Mouse (Mus musculus): ENCODE measurements around the gene Gm10190.
"Not testable (repeated sequence)": the region's sequence is repeated elsewhere in the genome, so short reads cannot be mapped to it uniquely, and the experiment has no call there.

Gene Gm10190

DNA sequence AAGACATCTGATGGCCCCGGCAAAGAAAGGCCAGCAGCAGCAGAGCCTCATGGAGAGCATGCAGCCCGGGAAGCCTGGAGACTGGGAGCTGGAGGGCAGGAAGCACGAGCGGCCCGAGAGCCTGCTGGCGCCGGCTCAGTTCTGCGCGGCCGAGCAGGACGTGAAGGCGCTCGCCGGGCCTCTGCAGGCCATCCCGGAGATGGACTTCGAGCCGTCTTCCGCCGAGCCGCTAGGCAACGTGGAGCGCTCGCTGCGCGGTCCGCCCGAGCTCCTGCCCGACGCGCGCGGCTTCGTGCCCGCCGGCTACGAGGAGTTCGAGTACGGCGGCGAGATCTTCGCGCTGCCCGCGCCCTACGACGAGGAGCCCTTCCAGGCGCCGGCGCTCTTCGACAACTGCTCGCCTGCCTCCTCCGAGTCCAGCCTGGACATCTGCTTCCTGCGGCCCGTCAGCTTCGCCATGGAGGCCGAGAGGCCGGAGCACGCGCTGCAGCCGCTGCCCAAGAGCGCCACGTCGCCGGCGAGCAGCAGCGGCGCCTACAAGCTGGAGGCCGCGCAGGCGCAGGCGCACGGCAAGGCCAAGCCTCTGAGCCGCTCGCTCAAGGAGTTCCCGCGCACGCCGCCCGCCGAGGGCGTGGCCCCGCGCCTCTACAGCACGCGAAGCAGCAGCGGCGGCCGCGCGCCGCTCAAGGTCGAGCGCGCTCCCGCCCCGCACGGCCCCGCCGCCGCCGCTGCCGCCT lies at the start of gene Gm10190:
Gm10190 (minus strand) TSS at position 553 of the 737 bp plus-strand sequence.
- peak; percentile 86 for DNase-seq

DNA sequence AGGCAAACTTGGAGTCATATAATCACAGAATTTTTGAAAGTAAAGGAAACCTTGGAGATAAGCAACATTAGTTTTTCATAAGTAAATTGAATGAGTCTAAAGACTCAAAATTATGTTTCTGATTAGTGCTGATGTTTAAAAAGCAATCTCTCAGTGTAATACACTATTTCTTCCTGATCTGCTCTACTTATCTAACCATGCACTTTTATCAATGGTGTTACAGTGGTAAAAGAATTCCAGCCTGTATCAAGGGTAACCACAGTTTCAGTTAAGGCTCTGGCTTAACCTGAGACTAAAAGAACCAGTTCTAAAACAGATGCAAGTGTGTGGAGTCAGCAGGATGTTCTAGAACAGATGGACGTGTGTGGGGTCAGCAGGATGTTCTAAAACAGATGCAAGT lies 47.7 kb upstream of the Gm10190 start:
- no peak for DNase-seq

DNA sequence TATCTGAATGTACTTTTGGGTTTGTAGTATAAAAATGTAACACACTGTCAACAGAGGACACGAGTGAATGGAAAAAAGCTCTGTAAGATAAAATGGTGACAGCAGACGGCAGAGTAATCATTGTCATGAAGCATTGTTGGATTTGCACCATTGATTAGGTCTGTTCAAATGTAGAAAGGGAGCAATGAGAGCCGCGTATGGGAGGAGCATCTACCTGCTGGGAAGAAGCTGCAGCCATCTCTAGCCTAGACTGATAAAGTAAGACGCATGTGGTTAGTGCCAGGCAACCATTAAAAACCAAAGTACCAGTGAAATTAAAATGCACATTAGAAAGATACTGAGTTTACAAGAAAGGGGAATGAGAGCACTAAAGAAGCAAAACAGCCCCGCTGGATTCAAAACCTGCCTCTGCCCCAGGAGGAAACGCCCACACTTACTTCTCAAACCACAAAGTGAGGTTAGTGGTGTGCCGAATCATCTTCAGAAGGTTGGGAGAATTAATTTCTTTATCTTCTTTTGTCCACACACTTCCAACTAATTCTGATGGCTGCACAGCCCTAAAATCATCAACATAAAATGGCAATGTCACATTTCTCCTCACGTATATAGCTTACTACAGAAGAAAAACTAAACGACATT lies 45.4 kb upstream of the Gm10190 start:
- no peak for DNase-seq

- no peak for DNase-seq
Measured at GRCm38 (mm10) chr17:80411182-80411581, 37.8 kb upstream of the Gm10190 start.

DNA sequence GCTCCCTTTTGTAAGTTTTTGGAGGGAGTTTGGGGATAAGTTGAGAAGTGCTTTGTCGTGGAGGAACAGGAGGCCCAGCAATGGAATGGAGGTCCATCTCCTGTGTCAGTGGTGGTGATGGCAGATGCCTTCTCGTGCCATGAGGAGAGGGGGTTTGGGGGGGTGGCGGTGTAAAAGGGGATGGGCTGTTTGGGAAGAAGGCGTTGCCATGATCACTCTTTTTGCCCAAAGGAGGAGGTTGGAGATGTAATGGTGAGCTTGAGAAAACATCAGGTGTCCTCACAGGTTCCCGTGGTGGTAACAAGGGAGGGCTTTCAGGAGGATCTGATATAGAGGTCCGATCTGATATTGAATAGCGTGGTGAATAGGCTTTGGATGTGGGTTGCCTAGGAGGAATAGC lies 24.9 kb upstream of the Gm10190 start:
- DNase-seq, result no peak

- peak; percentile 37 for DNase-seq
Measured at GRCm38 (mm10) chr17:80391423-80392403, 18.4 kb upstream of the Gm10190 start.

DNA sequence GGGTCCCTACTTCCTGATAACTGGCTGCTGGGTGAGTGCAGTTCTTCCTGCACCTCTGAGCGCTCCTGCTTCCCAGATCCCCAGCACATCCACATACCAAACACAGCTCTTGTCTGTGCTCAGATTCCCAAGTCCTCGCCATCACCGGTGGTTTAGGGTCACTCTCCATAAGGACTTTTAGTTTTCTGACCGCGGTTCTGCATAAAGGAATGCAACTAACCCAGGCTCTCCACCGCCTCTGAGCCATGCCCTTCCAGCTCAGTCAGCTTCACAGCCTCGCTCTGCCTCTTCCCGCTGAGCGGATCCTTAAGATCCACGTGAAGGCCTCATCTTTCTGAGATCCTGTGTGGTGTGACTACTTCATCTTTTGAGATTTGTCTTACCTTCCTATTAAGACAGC lies 16.7 kb upstream of the Gm10190 start:
- no peak for DNase-seq

DNA sequence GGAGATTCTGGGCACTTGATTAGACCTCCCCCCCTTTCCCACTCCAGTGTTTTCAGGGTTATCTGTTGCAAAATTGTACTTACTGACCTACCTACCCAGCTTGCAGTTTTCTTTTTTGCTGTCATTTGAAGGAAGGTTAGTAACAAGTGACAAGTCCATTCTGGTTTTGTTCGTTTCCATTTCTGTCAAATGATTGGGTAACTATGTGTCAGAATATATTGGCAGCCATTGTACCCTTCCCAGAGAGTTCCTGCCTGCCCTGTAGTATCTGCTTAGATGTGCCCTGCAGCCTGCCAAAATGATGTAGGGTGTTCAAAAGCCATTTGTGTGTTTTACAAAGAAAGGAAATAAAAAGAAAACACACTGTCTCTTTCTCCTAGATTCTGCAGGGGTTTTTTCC lies 12.3 kb upstream of the Gm10190 start:
- no peak for DNase-seq

- DNase-seq, result not testable (repeated sequence)
Measured at GRCm38 (mm10) chr17:80378386-80378785, 5.0 kb upstream of the Gm10190 start.

GRCm38 (mm10) chr17:80373726-80374096 lies 370 bp upstream of the Gm10190 start:
- no peak for DNase-seq

GRCm38 (mm10) chr17:80368606-80369005 lies 4.7 kb downstream of the Gm10190 start:
- DNase-seq, result no peak

DNA sequence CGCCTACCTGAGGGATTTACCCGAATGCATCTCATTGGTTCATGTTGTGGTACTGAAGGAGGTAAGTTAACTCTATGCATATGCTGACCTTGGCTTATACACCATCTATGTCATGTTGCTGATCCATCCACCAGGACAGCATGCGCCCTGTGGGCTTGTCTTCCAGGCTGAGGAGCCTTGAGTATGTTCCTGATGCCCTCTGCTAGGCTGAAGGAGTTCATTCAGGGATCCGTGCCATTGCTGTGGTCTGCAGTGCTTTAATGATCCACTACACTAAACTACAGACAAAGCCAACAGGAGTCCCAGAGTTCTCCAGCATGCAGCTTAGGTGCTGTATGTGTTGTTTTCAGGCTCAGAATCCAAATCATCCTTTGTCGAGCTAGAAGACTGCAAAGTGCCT lies 6.1 kb downstream of the Gm10190 start:
- no peak for DNase-seq

DNA sequence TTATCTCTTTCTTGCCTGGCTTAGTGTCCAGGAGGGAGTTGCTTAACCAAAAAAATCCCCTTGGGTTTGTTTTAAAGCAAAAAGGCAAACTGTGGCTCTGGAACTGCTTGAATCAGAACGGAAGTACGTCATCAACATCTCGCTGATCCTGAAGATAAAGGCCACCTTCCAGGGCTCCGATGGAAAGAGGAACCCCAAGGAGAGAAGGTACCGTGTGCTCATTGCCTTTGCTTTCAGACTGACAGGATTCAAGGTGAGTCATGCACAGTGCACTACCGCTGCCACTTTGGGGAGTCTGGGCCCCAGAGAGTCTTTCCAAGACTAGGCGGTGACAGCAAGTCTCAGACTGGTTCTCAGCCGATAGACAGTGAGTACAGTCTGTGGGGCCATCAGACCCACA lies 13.1 kb downstream of the Gm10190 start:
- DNase-seq, result no peak

- no peak for DNase-seq
Measured at GRCm38 (mm10) chr17:80347234-80347633, 26.1 kb downstream of the Gm10190 start.

DNA sequence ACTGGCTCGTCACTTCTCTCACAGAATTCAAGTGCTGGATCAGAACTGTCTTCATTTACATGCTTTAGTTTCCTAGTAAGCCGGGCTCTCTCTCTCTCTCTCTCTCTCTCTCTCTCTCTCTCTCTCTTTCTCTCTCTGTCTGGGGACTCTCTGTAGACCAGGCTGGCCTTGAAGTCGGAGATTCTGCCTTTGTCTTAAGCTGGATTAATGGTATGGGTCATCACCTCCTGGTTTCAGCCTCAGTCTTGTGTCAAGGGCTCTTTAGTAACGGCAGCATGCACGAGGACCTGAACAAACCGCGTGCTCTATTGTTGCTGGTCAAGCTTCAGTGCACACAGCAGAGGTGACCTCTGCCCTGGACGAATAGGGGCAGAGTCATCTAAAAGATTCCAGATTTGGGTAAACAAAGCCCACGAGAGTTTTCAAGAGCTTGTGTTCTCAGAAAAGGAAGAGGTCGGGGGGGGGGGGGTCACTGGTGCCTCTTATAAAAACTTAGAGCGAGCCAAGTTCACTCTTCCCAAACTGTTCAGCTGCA lies 26.7 kb downstream of the Gm10190 start:
- DNase-seq, result no peak

- peak; percentile 7 for DNase-seq
Measured at GRCm38 (mm10) chr17:80345277-80345676, 28.1 kb downstream of the Gm10190 start.

GRCm38 (mm10) chr17:80332386-80332785 lies 41.0 kb downstream of the Gm10190 start:
- peak; percentile 16 for DNase-seq

DNA sequence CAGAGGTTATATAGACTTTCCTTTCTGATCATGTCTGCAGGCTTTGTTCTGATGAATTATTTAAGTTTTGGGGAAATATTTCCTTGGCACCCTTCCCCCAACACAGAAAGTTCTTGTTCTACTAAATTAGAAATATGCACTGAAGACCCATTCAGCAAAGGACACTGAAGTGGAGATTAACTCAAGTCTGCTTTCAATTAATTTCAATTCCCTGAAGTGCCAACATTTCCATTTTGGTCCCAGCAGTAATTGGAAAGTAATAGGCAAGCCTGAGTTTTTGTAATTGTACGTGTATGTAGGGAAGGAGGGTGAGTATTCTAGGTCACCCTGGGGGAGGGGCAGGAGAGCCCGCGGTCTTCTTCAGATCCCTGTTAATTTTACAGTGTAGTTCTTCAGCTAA lies 46.9 kb downstream of the Gm10190 start:
- no peak for DNase-seq

- no peak for DNase-seq
Measured at GRCm38 (mm10) chr17:80325456-80325855, 47.9 kb downstream of the Gm10190 start.

DNA sequence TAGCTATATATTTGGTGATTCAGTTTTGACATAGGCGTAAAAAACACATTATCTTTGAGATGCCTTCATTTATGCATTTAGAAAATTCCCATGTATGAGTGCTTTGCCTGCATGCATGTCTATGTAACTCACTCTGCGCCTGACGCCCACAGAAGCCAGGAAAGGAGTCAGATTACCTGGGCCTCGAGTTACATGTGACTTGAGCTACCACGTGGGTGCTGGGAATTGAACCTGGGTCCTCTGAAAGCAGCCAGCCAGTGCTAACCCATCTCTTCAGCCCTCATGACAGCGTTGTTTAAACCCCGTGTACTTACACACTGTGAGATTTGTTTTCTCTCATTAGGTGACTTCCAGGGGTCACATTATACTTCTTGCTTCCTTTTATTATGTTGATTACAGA lies 48.8 kb downstream of the Gm10190 start:
- no peak for DNase-seq

DNA sequence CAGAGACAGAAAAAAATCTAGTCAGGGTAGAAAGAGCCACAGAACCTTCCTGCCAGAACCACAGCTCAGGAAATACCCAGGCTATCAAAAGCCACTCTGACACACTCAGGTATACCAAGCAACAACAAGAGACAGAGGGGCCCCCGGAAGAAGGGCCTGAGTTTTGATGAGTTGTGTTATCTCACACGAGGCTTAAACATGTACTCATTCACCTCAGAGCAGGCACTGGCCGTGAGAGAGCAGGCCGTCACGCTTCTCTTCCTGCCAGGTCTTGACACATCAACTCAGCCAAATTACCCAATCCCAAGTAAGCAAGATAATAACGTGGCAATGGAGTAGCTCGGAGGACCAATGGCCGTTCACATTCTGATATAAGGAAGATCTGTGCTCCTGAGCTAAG lies 49.7 kb downstream of the Gm10190 start:
- DNase-seq, result no peak
